Mouse (Mus musculus) thymus, postnatal 10 days (tissue): ENCODE measurements around the gene Cavin2.

Experiments used
- DNase-seq, 2 experiments: peaks; one replicate each; pipeline ENCODE4 v3.0.0; 2021; ENCODE audit warnings: low spot score in 2 of 2

The Cavin2 gene

GRCm38 (mm10) chr1:51288755-51289619 lies at the start of gene Cavin2:
Gene Cavin2, plus strand, starts transcription at chr1:51289126.
- DNase-seq, result no peak

DNA sequence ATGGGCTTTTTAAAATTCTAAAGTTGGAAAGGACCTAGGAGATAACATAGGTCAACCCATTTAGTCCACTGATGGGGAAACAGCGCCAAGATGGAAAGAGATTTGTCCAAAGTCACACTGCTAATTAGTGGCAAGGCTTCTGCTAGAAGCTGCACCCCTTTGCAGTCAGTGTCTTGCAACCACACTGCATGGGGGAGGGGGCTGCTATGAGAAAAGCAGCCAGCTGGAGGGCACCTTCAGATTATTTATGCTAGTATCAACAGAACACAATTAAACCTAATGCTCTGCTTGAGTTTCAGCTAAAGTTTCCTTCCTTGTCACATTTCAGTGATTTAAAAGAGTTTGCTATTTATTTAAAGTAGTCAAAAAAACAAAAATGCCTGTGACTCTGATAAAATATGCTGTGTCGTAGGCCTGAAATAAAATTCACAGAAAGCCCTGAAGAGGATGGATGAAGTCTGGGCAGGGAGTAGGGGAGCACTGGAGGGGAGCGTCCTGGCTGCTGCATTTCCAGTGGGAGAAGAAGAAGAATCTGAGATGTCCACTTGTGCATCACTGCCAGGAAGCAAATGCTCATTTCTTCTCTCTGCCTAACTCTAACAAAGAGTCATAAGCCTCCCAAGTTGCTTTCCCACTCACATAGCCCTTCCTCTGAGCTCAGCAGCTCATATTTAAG lies 47.5 kb upstream of the Cavin2 start:
- DNase-seq, result no peak

DNA sequence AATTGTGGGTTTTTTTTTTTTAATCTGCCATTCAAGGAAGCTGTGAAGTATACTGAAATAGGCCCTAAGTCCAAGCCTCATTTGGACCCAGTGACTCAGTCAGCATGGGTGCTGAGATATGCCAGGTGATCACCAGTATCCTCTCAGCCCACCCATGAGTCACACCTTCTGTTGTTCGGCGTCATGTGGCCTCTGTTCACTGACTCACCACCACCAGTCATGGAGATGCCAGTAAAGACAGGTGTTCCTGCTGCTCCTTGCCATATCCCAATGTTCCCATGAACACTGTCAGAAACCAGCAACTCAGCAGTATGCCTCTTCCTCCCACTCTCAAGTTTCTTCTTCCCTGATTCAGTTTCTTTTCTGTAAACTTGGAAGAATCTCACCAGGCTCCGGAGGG lies 45.6 kb upstream of the Cavin2 start:
- no peak for DNase-seq

GRCm38 (mm10) chr1:51243869-51244268 lies 45.1 kb upstream of the Cavin2 start:
- DNase-seq, result no peak

DNA sequence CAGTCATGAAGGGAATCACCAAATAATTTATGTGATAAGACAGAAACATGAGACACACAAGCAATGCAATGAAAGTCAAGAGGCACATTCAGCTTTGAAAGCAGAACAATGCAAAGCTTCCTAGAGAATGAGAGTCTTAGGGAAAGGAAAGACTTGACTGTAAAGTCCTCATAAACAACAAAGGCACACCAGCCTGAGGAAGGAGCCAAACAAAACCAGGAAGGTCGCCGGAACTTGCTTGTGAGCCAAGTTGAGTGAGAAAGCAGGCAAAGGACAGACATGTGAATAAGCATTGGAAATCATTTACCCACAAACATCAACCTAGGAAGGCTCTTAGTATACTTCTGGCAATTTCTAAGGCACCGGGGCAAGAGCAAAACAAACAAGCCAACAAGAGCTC lies 43.5 kb upstream of the Cavin2 start:
- DNase-seq, result no peak

DNA sequence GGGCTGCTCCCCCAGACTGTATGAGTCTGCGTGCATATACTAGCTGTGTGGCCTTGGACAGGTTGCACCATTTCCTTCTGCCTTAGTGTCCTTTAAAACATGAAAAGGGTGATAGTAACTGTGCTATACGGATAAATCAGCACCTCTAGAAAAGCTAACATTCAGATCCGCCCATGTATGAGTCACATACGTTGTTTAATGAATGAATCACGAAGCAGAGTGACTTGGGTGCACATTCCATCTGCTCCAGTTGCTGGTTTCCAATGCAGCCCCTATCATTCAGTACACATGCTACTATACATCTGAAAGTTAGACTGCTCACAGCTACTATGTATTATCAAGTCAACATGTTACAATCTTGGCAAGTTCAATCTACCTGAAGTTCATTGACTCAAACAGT lies 38.6 kb upstream of the Cavin2 start:
- no peak for DNase-seq

DNA sequence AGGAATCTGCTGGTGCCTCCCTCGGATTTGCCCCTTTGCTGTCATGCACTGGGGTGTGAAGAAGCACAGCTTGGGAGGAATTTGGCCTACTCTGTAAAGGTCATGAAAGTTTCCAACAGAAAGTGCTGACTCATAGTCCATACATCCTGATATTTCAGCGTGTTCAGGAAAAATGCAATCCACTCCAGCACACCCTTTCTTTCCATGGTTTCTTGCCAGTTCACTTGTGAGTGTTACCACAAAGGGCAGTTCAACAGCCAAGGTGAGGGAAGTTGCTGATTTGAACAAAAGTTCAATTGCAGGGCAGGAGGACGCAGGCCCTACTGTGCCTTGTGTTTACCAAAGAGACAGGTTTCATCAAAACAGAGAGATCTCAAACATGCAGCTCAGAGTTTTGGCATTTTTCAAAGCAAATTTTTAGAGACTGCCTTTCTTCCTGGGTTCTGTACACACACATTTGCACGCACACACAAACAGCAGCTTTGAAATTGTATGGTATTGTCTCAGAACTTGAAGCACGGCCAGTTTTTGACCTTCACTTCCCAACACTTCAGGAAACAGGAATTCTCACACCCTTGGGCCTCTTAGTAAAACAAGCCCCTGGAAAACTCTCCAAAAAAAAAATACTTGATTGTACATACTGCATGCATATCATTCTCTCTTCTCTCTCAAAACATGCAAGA lies 23.7 kb upstream of the Cavin2 start:
- DNase-seq, result no peak

DNA sequence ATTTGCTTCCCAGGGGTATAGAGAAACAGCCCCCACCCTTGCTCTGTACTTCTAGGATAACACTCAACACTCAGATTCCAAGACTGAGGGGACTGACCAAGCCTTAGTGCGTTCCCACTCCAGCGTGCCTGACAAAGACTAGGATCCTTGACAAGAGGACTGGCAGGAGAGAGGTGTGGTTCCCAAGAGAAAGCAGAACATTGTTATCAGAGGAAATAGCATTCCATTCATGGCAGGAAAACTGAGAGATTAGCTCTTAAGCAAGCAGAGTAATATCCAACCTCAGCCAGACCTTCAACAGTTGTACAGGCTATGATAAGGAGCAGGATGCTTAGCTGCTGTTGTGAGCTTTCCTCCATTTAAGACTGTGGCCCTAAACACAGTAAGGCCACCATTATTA lies 23.0 kb upstream of the Cavin2 start:
- DNase-seq, result no peak

DNA sequence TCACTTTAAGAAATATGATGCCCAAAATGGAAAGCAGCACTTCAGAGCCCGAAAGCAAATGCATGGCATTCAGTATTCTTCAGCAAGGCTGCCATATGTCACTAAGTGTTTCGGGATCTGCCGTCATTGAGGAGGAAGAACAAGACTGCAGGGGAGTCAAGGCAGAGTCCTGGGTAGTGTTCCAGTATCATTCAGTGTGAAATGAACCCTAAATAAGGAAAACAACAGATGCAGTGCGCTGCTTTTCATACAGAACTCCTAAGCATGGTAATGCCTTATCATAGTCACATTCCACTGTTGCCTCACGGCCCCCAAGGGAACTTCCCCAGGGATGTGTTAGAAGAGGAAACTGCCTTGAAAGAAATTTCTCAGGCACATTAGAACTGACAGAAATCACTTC lies 21.8 kb upstream of the Cavin2 start:
- DNase-seq, result no peak

- no peak for DNase-seq
Measured at GRCm38 (mm10) chr1:51268225-51268624, 20.7 kb upstream of the Cavin2 start.

DNA sequence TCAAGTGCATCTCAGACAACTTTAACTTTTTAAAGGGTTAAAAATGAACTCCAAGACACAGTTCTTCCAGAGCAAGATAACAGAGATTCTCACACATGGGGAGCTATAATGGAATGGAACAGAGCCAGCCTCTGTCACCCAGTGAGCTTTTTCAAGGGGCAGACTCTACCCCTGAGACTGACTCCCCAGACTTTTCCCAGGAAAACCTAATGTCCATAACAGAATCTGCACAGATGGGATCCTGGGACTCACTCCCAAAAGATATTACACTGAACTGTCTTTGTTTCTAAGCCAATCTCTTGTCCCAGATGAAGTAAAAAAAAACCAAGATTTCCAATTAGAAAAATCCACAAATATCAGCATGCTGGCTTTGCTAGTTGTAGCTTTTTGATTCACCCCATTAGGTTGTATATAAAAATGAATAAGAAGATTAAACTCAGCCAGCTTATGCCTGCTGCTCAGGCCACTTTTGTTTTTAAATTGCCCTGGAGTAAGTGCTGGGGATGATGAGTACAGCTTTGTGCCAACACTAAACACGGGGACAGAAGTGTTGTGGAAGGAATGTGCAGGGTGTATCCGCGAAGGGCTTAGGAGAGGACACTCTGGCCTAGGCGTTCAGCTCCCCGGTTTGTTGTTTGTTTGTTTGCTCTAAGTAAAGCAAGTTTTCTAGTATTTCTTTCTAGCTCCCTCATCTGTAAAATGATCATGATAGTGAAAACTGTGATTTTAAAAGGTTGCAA lies 18.6 kb upstream of the Cavin2 start:
- no peak for DNase-seq

DNA sequence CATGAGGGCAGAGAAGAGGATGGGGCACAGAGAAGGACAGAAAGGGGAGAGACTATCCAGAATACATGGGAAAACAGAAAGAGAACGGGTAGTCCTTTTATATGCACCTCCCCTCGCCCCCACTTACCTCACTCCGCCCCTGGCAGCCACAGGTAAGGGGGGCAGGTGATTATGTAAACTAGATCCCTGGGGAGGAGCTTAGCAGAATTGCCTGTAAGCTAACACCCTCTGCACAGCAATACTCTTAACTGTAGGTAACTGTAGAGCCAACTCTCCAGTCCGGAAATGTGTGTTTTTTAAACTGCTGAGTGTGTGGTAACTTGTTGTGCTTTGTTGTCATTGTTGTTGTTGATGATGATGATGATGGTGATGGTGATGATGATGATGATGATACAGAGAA lies 17.1 kb upstream of the Cavin2 start:
- DNase-seq, result no peak

DNA sequence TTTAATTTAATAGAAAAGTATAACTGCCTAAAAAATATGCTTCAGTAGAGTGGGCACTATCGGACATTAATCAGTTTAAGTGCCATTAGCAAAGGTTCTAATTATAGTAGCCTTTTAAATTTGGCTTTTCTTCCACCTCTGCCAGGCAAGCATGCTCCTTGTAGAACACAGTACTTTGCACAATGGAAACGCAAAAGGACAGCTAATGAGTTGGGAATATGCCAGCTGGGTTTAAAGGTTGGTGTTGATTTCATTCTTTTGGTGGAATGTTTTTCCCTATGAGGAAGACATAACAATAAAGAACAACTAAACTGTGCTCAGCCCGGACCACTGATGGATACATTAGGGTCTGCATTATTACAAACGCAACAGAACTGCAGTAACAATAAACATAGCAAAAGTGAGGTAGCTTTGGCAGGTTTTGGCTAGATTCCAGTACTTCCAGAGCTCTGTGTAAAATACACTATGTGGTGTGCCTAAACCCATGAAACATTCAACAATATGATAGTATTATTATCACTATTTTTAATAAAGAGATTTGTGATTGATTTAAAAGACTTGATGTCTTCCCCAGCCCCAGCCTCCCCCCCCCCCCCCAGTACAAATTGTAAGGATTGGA lies 16.2 kb upstream of the Cavin2 start:
- DNase-seq, result no peak

GRCm38 (mm10) chr1:51277879-51278567 lies 10.9 kb upstream of the Cavin2 start:
- no peak for DNase-seq

GRCm38 (mm10) chr1:51288201-51288600 lies 725 bp upstream of the Cavin2 start:
- no peak for DNase-seq

- no peak for DNase-seq
Measured at GRCm38 (mm10) chr1:51289620-51290445, 907 bp downstream of the Cavin2 start.

DNA sequence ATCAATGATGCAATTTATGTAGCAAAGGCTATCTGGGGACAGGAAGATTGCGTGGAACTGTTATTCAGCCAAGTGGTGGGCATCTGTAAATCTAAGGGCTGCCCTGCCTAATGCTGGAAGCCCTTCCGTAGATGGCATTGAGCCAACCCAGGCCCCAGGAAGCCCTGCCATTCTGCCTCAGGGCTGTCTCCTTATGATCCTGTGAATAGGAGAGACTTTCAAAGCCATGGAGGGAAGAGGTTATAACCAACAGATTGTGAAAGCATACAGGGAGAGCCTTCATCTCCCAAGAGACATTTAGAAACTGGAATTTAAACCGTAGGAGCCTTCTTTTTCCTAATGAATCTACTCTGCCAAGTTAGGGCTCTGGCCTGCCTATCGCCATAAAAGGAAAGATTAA lies 1.7 kb downstream of the Cavin2 start:
- DNase-seq, result no peak

GRCm38 (mm10) chr1:51292348-51292747 lies 3.4 kb downstream of the Cavin2 start:
- no peak for DNase-seq

DNA sequence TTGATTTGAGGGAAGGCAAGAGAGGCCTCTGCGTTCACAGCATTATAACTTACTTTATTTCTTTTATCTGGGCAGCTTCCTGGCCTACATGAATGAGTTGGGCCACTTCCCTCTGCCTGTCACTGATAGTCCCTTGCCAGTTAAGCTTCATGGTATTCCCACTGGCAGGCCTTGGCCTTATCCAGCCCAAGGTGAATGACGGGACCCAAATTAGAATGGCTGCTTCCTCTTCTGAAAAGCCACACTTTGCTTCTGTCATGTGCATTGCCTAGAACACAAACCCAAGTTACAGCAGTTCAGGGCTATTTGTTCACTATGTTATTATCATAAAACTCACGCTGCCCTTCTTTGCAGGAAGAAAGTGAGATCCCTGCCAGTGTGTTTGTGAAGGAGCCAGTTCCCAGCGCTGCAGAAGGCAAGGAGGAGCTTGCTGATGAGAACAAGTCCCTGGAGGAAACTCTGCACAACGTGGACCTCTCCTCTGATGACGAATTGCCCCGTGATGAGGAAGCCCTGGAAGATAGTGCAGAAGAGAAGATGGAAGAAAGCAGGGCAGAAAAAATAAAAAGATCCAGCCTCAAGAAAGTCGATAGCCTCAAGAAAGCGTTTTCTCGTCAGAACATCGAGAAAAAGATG lies 11.5 kb downstream of the Cavin2 start:
- DNase-seq, result no peak

GRCm38 (mm10) chr1:51307056-51307455 lies 18.1 kb downstream of the Cavin2 start:
- DNase-seq, result no peak
